Mouse (Mus musculus) olfactory bulb, adult 2 months (tissue): ENCODE results near the gene Adssl1.

Experiments used
- CTCF ChIP-seq: fragments of 200-500 bp; IDR thresholded peaks from 2 replicates; pipeline ENCODE4 v1.5.1; 2012; ENCODE audit warnings: low read depth, mild to moderate bottlenecking, low read length, moderate library complexity; ENCODE audit not compliant: insufficient read depth
- POLR2A ChIP-seq: fragments of 200-500 bp; IDR thresholded peaks from 2 replicates; pipeline ENCODE4 v1.6.1; 2012; ENCODE audit warnings: mild to moderate bottlenecking, low read depth, low read length, moderate library complexity; ENCODE audit not compliant: insufficient read depth

DNA sequence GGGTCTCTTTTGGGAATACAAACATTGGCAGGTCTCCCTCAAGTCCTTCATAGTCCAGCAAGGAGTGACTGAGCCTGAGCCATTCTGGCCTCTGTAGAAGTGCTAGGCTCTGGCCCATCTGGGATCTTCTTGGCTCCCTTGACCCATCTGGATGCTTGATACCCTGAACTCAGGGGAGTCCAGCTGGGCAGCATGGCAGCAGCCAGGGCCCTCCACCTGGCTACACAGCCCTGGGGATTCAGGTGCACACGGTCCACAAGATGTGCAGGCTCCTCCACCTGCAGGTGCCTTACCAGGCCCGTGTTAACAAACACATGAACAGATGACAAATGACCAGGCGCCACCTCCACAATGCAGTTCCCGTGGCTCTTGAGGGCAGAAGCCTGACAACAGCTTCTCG is 44.8 kb downstream of the Adssl1 start:
- TF ChIP-seq POLR2A (no peak), CTCF (no peak)
